Mouse (Mus musculus): ENCODE data around the gene Kynu. TPM values are rescaled to one million over a fixed set of nuclear protein-coding genes. Genes with fewer than 3 reads are reported as not detected.

The Kynu gene
- polyA plus RNA-seq, 1 experiment from 2014 or later = 0.76 TPM

DNA sequence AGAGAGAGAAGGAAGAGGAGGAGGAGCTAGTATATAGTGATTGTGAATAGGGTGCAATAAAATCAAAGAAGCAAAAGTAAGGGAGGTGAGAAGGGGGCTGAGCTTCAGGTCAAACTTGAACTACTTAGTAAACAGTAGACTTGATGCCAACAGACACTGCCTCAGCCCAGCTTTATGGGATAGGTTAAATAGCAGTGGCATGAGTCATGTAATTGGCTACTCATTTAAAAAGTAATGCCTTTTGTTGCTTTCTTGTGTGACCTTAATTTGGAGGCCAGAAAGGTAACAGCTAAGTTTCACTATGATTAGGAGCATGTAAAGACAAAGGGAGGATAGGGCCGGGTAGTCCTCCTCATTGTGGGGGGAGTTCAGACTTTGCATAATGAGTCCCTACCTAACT, 13.3 kb downstream of the Kynu start:
- Histone ChIP-seq H3K4me2 (no peak overlapping the region), H3K27me3 (replicated peaks) (no peaks in the 10 kb centered on the region), H3K9me3 (replicated peaks) (no peaks in the 10 kb centered on the region), H3K4me3 (no peak overlapping the region), H3K9ac (no peak overlapping the region), H3K4me1 (no peaks in the 10 kb centered on the region), H3K36me3 (no peaks in the 10 kb centered on the region), H3K27ac (no peak overlapping the region)
- WGBS (ENCODE audit: insufficient replicate concordance) = 55% methylated on average over 1 of the region's 1 CpGs
- ATAC-seq = no peak

GRCm38 (mm10) chr2:43573526-43573925, 18.4 kb downstream of the Kynu start:
- no peaks in the 10 kb centered on the region for H3K27me3 ChIP-seq (replicated peaks)
- no peak overlapping the region for H3K4me2 ChIP-seq
- no peaks in the 10 kb centered on the region for H3K4me1 ChIP-seq
- no peaks in the 10 kb centered on the region for H3K9me3 ChIP-seq (replicated peaks)
- H3K9ac ChIP-seq = no peak overlapping the region
- ATAC-seq = no peak
- WGBS (ENCODE audit: insufficient replicate concordance) = 64% methylated on average over 1 of the region's 1 CpGs
- H3K36me3 ChIP-seq = no peaks in the 10 kb centered on the region
- no peak overlapping the region for H3K4me3 ChIP-seq
- H3K27ac ChIP-seq = no peak overlapping the region

DNA sequence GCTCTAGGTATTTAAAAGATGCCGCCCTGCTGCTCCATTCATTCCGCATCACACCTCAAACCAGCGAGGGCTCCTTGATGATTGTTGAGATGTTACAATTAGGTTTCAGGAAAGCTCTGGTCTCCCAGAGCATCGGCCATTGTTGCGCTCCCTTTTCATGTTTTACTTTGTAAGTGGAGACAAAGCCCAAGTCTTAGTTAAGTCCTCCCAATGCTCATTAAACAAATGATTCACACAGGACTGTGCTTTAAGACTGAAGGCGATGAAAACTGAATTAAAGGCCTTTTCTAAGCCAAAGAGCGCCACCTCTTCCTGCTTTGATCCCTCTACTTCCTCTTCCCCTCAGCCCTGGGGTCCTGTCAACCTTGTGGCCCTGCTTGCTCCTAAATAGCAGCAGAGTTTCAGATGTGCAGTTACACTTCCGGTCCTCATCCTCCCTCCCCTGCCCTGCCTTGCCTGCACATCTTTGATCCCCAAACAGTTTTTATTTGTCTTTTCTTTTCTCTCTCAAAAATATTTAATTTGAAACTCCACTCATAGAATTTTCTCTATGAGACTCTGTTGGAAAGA, 28.2 kb downstream of the Kynu start:
- no peaks in the 10 kb centered on the region for H3K9me3 ChIP-seq (replicated peaks)
- H3K4me2 ChIP-seq = no peak overlapping the region
- H3K4me1 ChIP-seq = no peaks in the 10 kb centered on the region
- no peak overlapping the region for H3K27ac ChIP-seq
- H3K27me3 ChIP-seq (replicated peaks) = no peaks in the 10 kb centered on the region
- H3K4me3 ChIP-seq = no peak overlapping the region
- H3K9ac ChIP-seq = no peak overlapping the region
- no peak for ATAC-seq
- H3K36me3 ChIP-seq = no peaks in the 10 kb centered on the region
- 62% methylated on average over 8 of the region's 8 CpGs for WGBS (ENCODE audit: insufficient replicate concordance)

DNA sequence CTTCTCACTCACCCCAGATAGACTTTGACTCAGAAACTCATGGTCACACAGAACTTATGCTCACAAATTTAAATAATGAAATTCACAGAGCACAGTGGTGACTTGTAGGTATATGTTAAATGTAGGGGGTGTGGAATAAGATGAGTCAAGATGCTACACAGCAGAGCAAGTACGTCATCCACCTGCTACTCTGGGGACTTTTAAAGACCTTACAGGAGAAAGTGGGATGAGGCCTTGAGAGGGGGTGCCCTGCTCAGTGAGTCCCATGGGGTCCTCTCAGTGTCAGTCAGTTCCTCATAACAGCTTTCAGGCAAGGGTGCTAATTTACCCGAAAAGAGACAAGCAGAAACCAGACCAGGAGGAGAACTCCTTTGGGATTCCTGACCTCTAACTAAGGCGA, 30.4 kb downstream of the Kynu start:
- no peaks in the 10 kb centered on the region for H3K4me1 ChIP-seq
- no peaks in the 10 kb centered on the region for H3K27me3 ChIP-seq (replicated peaks)
- H3K9me3 ChIP-seq (replicated peaks) = no peaks in the 10 kb centered on the region
- no peak for ATAC-seq
- H3K4me2 ChIP-seq = no peak overlapping the region
- no peak overlapping the region for H3K4me3 ChIP-seq
- no peak overlapping the region for H3K27ac ChIP-seq
- no peaks in the 10 kb centered on the region for H3K36me3 ChIP-seq
- WGBS (ENCODE audit: insufficient replicate concordance) = 63% methylated on average over 3 of the region's 3 CpGs
- H3K9ac ChIP-seq = no peak overlapping the region

GRCm38 (mm10) chr2:43587832-43588231, 32.7 kb downstream of the Kynu start:
- H3K4me3 ChIP-seq = no peak overlapping the region
- H3K27me3 ChIP-seq (replicated peaks) = no peaks in the 10 kb centered on the region
- no peak overlapping the region for H3K27ac ChIP-seq
- H3K4me2 ChIP-seq = no peak overlapping the region
- 38% methylated on average over 2 of the region's 2 CpGs for WGBS (ENCODE audit: insufficient replicate concordance)
- H3K4me1 ChIP-seq = no peaks in the 10 kb centered on the region
- H3K9ac ChIP-seq = no peak overlapping the region
- no peaks in the 10 kb centered on the region for H3K9me3 ChIP-seq (replicated peaks)
- H3K36me3 ChIP-seq = no peaks in the 10 kb centered on the region
- no peak for ATAC-seq

GRCm38 (mm10) chr2:43592001-43592704, 37.0 kb downstream of the Kynu start:
- 56% methylated on average over 1 of the region's 1 CpGs for WGBS (ENCODE audit: insufficient replicate concordance)
- H3K36me3 ChIP-seq = no peaks in the 10 kb centered on the region
- H3K9me3 ChIP-seq (replicated peaks) = no peaks in the 10 kb centered on the region
- no peak for ATAC-seq
- no peaks in the 10 kb centered on the region for H3K27me3 ChIP-seq (replicated peaks)
- H3K27ac ChIP-seq = no peak overlapping the region
- no peak overlapping the region for H3K9ac ChIP-seq
- H3K4me3 ChIP-seq = no peak overlapping the region
- no peaks in the 10 kb centered on the region for H3K4me1 ChIP-seq
- H3K4me2 ChIP-seq = no peak overlapping the region

DNA sequence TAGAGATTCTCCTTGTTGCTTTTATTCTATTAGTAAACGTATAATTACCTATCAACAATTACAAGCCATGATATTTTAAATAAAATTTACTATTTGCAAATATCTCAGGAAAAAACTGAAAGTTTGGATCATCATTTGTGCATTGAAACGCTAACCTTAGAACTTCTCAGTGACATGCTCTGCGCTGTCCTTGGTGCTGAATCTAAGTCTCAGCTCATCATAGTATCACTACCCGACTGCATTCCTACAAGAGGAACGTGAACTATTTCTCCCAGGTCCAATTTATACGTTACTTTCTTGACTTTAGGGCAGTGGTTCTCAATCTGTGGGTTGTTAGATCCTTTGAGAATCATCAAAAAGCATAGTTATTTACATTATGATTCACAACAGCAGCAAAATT, 58.4 kb downstream of the Kynu start:
- H3K4me2 ChIP-seq = no peak overlapping the region
- WGBS (ENCODE audit: insufficient replicate concordance) = 6% methylated on average over 6 of the region's 6 CpGs

GRCm38 (mm10) chr2:43621140-43621539, 66.0 kb downstream of the Kynu start:
- Histone ChIP-seq H3K36me3 (no peaks in the 10 kb centered on the region), H3K4me2 (no peak overlapping the region), H3K27ac (no peak overlapping the region), H3K9me3 (replicated peaks) (no peaks in the 10 kb centered on the region), H3K9ac (no peak overlapping the region), H3K4me1 (no peaks in the 10 kb centered on the region), H3K4me3 (no peak overlapping the region), H3K27me3 (replicated peaks) (no peaks in the 10 kb centered on the region)
- ATAC-seq = no peak

More for the DNA sequence above, 58.4 kb downstream of the Kynu start:
- H3K4me1 ChIP-seq = no peaks in the 10 kb centered on the region
- no peaks in the 10 kb centered on the region for H3K36me3 ChIP-seq
- no peak overlapping the region for H3K9ac ChIP-seq
- no peak overlapping the region for H3K4me3 ChIP-seq
- ATAC-seq = no peak
- H3K27ac ChIP-seq = no peak overlapping the region
- no peaks in the 10 kb centered on the region for H3K27me3 ChIP-seq (replicated peaks)
- no peaks in the 10 kb centered on the region for H3K9me3 ChIP-seq (replicated peaks)

DNA sequence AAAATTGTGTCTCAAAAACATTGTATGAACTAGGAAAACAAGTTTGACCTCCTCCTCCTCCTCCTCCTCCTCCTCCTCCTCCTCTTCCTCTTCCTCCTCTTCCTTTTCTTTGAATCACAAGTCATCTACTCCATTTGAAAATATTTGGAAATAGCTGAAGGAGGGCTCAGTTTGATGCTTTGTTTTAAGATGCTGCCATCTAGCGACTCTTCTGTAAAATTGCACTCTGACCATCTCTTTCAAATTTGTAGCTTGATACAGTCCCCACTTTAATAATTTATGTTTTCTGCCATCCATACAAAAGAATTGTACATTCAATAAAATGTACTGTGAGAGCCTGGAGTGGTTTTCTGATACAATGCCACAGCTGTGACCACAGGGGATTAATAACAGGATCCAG, 67.7 kb downstream of the Kynu start:
- no peak overlapping the region for H3K4me3 ChIP-seq
- no peaks in the 10 kb centered on the region for H3K9me3 ChIP-seq (replicated peaks)
- H3K27ac ChIP-seq = no peak overlapping the region
- H3K36me3 ChIP-seq = no peaks in the 10 kb centered on the region
- H3K4me2 ChIP-seq = no peak overlapping the region
- no peak for ATAC-seq
- no peaks in the 10 kb centered on the region for H3K27me3 ChIP-seq (replicated peaks)
- no peaks in the 10 kb centered on the region for H3K4me1 ChIP-seq
- WGBS (ENCODE audit: insufficient replicate concordance) = 0% methylated on average over 1 of the region's 1 CpGs
- H3K9ac ChIP-seq = no peak overlapping the region

DNA sequence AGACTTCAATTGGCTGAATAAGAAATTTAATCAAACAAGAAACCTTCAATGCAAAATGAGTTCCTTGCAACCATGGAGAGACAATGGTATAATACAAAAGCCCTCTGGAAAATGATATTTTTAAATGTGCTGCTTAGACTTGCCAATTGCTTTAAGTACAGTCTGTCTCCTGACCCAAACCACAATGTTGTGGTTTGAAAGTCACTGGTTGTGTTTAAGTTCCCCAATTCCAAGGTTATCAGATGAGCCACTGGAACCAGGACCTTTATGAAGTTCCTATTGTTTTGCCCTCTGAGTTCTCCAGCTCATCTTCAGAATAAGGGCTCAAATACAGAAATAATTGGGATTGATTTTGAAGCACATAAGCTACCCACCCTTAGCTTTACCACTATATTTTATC, 76.7 kb downstream of the Kynu start:
- Histone ChIP-seq H3K27ac (no peak overlapping the region), H3K9me3 (replicated peaks) (no peaks in the 10 kb centered on the region), H3K4me2 (no peak overlapping the region), H3K4me1 (no peaks in the 10 kb centered on the region), H3K4me3 (no peak overlapping the region), H3K9ac (no peak overlapping the region), H3K27me3 (replicated peaks) (no peaks in the 10 kb centered on the region), H3K36me3 (no peaks in the 10 kb centered on the region)
- ATAC-seq = no peak

DNA sequence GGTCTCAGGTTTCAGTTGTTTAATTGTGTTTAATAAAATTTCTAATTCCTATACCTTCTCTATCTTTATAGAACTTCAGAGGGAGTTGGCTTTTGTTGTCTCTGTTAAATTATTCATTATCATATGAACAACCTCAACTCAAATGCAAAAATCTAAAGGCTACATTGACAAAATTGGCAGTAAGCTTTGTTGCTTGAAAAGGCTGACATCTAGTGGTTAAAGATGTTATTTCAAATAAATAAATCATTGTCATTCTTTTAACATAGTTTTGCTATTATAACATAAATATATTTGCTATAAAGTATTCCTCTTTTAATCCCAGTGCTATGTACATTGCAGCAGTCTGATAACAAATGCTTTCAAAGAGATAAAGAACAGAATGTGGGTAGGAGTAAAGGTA, 81.4 kb downstream of the Kynu start:
- Histone ChIP-seq H3K4me1 (no peaks in the 10 kb centered on the region), H3K36me3 (no peaks in the 10 kb centered on the region), H3K27ac (no peak overlapping the region), H3K9me3 (replicated peaks) (no peaks in the 10 kb centered on the region), H3K27me3 (replicated peaks) (no peaks in the 10 kb centered on the region), H3K9ac (no peak overlapping the region), H3K4me3 (no peak overlapping the region), H3K4me2 (no peak overlapping the region)
- ATAC-seq = no peak

- no peak overlapping the region for H3K4me3 ChIP-seq
- no peaks in the 10 kb centered on the region for H3K27me3 ChIP-seq (replicated peaks)
- no peak for ATAC-seq
- no peak overlapping the region for H3K27ac ChIP-seq
- WGBS (ENCODE audit: insufficient replicate concordance) = 56% methylated on average over 2 of the region's 2 CpGs
- no peaks in the 10 kb centered on the region for H3K9me3 ChIP-seq (replicated peaks)
- no peaks in the 10 kb centered on the region for H3K4me1 ChIP-seq
- no peak overlapping the region for H3K4me2 ChIP-seq
- no peaks in the 10 kb centered on the region for H3K36me3 ChIP-seq
- no peak overlapping the region for H3K9ac ChIP-seq
These were observed 91.8 kb downstream of the Kynu start for GRCm38 (mm10) chr2:43646962-43647361.

DNA sequence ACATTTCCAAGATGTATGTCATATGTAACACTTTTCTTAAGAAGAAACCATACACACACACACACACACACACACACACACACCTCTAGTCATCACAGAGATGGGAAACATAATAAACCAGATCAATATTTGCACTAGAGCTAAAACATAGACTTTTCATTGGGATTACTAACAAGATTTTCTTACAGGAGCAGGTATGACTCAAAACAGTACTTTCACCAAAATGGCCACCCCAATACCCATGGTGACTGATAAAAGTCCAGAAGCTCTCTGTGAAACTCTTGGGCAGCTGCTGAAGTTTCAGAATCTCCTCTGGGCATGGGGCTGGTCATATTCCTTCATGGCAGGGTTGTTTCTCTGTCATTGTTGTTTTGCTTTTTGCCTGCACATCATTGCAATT, 114.5 kb downstream of the Kynu start:
- Histone ChIP-seq H3K4me2 (no peak overlapping the region), H3K27me3 (replicated peaks) (no peaks in the 10 kb centered on the region), H3K9ac (no peak overlapping the region), H3K27ac (no peak overlapping the region), H3K4me1 (no peaks in the 10 kb centered on the region), H3K36me3 (no peaks in the 10 kb centered on the region), H3K4me3 (no peak overlapping the region), H3K9me3 (replicated peaks) (no peaks in the 10 kb centered on the region)
- ATAC-seq = no peak

Measured in liver, embryonic 12.5 days (tissue).